Mouse (Mus musculus) embryo, embryonic 11 days (tissue): ENCODE data around the gene Zkscan16.

Experiments
- DNase-seq: peaks from one replicate; pipeline ENCODE4 v3.0.0-alpha.2; 2015

The Zkscan16 gene

GRCm38 (mm10) chr4:58943420-58944205, at the start of gene Zkscan16:
TSS of gene Zkscan16 (plus strand) at chr4:58943628.
- DNase-seq = peak; percentile 96

- no peak for DNase-seq
Observed at GRCm38 (mm10) chr4:58894399-58894798, 49.0 kb upstream of the Zkscan16 start.

GRCm38 (mm10) chr4:58897436-58897835, 46.0 kb upstream of the Zkscan16 start:
- no peak for DNase-seq

- DNase-seq = no peak
Observed at GRCm38 (mm10) chr4:58898318-58898717, 45.1 kb upstream of the Zkscan16 start.

GRCm38 (mm10) chr4:58907453-58907852, 36.0 kb upstream of the Zkscan16 start:
- DNase-seq = no peak

GRCm38 (mm10) chr4:58910175-58911068, 33.0 kb upstream of the Zkscan16 start:
- DNase-seq = no peak

- peak; percentile 79 for DNase-seq
Observed at GRCm38 (mm10) chr4:58911069-58911830, 32.2 kb upstream of the Zkscan16 start.

- peak; percentile 84 for DNase-seq
Observed at GRCm38 (mm10) chr4:58911831-58912628, 31.4 kb upstream of the Zkscan16 start.

GRCm38 (mm10) chr4:58912629-58913335, 30.6 kb upstream of the Zkscan16 start, which contains the start of gene Ecpas:
TSS of gene Ecpas (minus strand) at chr4:58912749.
- peak; percentile 89 for DNase-seq

GRCm38 (mm10) chr4:58913336-58914026, 29.9 kb upstream of the Zkscan16 start:
- DNase-seq = peak; percentile 5

GRCm38 (mm10) chr4:58915081-58915826, 28.2 kb upstream of the Zkscan16 start:
- DNase-seq = no peak

GRCm38 (mm10) chr4:58923933-58924332, 19.5 kb upstream of the Zkscan16 start:
- no peak for DNase-seq

GRCm38 (mm10) chr4:58925664-58926063, 17.8 kb upstream of the Zkscan16 start:
- DNase-seq = no peak

GRCm38 (mm10) chr4:58926120-58926519, 17.3 kb upstream of the Zkscan16 start:
- DNase-seq = no peak

GRCm38 (mm10) chr4:58927661-58928060, 15.8 kb upstream of the Zkscan16 start:
- no peak for DNase-seq

- no peak for DNase-seq
Observed at GRCm38 (mm10) chr4:58932541-58932940, 10.9 kb upstream of the Zkscan16 start.

- no peak for DNase-seq
Observed at GRCm38 (mm10) chr4:58934308-58934707, 9.1 kb upstream of the Zkscan16 start.

- DNase-seq = peak; percentile 60
Observed at GRCm38 (mm10) chr4:58934746-58935476, 8.5 kb upstream of the Zkscan16 start.

- DNase-seq = no peak
Observed at GRCm38 (mm10) chr4:58935846-58936245, 7.6 kb upstream of the Zkscan16 start.
